Mouse (Mus musculus): ENCODE measurements around the gene Tec.

Gene Tec

DNA sequence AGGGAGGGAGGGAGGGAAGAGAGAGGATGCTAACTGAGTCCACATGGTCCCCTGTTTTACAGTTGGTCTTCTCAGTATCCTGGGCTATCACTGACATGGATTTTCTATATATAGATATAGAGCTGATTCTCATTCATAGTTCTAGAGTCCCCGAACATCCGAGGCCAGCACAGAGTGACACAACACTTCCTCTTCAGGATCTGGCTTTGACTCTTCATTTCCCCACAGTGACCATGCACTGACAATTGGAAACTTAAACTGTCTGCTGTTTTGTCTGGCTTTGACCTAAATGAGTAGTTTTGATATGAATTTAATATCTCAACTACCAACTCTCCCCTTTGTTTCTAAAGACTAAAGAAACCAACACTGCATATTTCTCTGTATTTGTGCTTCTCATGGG lies 144.9 kb downstream of the Tec start:
- DNase-seq: no peak

DNA sequence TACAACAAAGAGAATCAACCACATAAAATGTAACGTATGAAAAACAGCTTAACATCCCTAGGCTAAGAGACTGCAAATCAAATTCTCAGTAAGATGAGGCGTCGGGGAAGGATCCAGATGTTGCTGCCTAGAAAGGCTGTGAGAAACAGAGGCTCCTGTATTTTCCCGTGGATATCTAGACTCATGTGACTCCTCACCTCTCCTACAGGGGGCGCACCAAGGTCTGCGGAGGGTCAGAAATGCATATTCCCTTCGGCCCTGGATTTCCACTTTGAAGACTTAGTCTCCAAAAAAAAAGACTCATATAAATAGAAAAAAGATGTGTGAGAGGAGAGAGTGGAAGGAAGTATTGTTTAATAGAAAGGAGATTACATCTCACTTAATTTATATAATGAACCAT lies 147.7 kb downstream of the Tec start:
- DNase-seq: no peak

DNA sequence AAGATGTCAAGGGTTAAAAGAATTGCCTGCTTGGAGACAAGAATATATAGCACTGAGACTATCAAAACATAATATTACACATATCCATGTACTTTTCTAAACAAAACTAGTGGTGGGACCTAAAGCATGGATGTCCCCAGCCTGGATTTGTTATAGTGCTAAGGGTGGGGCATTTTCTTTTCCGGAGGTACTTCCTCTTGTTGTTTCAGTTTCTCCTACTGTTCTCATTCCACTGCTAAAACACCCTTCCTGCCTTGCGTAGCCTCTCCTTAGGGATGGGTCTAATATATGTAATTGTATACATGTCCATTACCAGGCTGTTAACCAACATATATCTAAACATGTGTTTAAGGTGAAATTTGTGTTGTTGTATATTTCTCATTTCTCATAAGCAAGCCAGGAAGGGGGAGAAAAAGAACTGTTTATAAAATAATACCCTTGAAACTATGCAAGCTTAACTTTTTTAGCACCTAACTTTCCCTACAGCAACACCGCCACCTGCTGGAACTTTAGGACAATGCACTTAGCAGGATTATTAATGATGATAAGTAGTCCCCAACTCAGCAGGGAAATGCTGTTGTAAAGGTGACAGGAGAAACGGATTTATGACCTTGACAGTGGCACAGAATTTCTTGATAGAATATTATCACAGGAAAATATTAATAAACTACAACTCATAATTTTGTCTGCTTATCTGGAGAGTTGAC lies 157.6 kb downstream of the Tec start:
- peak; percentile 71 for DNase-seq

DNA sequence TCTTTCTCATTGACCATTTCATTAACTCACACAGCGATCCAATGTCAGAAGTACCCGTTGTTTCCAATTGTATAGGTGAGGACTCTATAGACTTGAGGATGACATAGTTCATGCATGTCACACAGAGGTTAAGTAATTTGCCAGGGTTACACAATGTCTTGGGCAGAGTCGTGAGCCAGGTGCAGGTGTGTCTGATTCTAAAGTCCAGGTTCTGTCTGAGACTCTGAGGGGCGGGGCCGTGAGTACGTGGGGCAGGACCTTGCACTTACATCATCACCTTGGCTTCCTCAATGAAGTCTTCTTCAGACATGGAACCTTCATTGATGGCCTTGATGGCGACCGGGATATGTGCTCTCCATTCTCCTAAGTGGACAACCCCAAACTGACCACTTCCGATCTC lies 158.3 kb downstream of the Tec start:
- no peak for DNase-seq

DNA sequence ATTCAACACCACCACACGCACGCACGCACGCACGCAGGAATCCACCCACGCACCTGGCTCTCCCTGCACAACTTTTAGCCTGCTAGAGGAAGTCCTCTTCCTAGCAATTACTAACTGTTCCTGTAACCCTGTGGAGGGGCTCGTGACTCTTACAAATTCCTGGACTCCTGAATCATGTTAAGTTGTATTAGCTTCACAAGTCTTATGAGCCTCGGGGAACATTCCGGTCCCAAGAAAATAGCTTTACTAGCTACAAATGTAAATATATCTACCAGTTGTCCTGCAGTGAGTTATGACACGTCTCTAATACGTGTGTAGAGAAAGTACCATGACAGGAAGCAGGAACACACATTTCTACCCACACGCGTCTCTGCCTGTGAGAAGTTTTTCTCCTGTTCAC lies 158.8 kb downstream of the Tec start:
- no peak for DNase-seq

DNA sequence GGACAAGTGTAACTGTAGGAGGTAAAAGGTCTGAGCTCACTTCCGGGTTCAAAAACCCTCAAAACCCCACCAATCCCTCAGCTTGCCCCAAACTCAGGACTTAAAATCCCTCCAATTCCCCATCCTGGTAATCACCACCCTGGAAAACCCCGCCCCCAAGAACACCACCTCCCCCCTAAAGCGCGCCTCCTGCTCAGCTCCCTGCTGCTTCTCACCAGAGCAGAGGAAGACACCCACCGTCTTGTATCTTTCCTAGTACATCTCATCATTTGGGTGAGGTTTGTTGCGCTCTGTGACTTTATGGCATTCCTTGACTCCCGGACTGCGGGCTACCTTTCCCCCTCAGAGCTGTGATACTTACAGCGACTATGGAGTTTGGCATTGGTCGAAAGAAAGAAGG lies 161.6 kb downstream of the Tec start:
- no peak for DNase-seq

DNA sequence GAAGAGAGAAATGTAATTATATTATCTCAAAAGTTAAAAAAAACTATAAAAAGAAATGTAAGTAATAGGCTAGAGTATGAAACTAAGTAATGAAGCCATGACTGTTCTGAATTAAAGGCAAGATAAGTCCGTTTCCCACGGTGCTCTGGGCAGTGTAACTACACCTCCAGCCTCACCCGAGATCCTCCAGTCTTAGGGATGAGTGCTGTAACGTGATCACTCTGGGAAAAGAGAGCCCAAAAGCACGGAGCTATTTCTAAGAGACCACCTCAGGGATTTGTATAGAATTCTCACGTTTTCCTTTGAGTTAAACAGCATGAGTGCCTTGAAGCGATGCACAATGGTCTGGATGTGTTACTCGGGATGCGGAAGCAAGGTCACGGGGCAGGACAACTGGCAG lies 162.2 kb downstream of the Tec start:
- DNase-seq: no peak

Data from right cerebral cortex, postnatal 14 days (tissue).